Mouse (Mus musculus) heart, adult 2 months (tissue): Measurements from ENCODE around the gene Zfp827. TPM values are rescaled to one million over a fixed set of nuclear protein-coding genes. Genes with fewer than 3 reads are reported as not detected.
"Not testable (repeated sequence)": the region's sequence is repeated elsewhere in the genome, so short reads cannot be mapped to it uniquely, and the experiment has no call there.

Experiments used
- DNase-seq, 2 experiments: peaks; one replicate each; pipeline ENCODE4 v3.0.0; 2021
- H3K27ac ChIP-seq: fragments of 200-600 bp; 2 replicates; pipeline ENCODE4 v1.8.1; 2022
- H3K27me3 ChIP-seq: fragments of 200-500 bp; 2 replicates; pipeline ENCODE4 v1.6.1; 2012; ENCODE audit warnings: mild to moderate bottlenecking, low read length, inconsistent platforms, mixed read lengths; ENCODE audit not compliant: control insufficient read depth, insufficient read depth
- H3K36me3 ChIP-seq: fragments of 200-500 bp; 2 replicates; pipeline ENCODE4 v1.6.1; 2012; ENCODE audit warnings: low read length, inconsistent platforms; ENCODE audit not compliant: control insufficient read depth, insufficient read depth
- H3K4me1 ChIP-seq: fragments of 200-500 bp; 2 replicates; pipeline ENCODE4 v1.6.1; 2011; ENCODE audit warnings: low read length; ENCODE audit not compliant: control insufficient read depth, insufficient read depth
- H3K4me3 ChIP-seq: fragments of 200-600 bp; 2 replicates; pipeline ENCODE4 v1.8.1; 2022
- H3K79me2 ChIP-seq: fragments of 200-500 bp; replicated peaks from 2 replicates; pipeline ENCODE4 v1.6.1; 2012; ENCODE audit warnings: mild to moderate bottlenecking, inconsistent platforms, low read length, moderate library complexity, mixed read lengths; ENCODE audit not compliant: control insufficient read depth, insufficient read depth
- H3K9ac ChIP-seq: fragments of 200-500 bp; 2 replicates; pipeline ENCODE4 v1.6.1; 2012; ENCODE audit warnings: low read depth, mild to moderate bottlenecking, control low read depth, inconsistent platforms, low read length, mixed read lengths
- CTCF ChIP-seq: fragments of 200-600 bp; IDR thresholded peaks from 2 replicates; pipeline ENCODE4 v1.8.1; 2022; ENCODE audit warnings: antibody characterized with exemption, mild to moderate bottlenecking, moderate library complexity
- EP300 ChIP-seq: fragments of 200-500 bp; IDR thresholded peaks from 2 replicates; pipeline ENCODE4 v1.6.1; 2011; ENCODE audit warnings: low read depth, low read length, control low read depth; ENCODE audit not compliant: insufficient read depth
- POLR2A ChIP-seq: fragments of 200-500 bp; IDR thresholded peaks from 2 replicates; pipeline ENCODE4 v1.6.1; 2011; ENCODE audit warnings: mild to moderate bottlenecking, low read depth, low read length, control low read depth; ENCODE audit not compliant: insufficient read depth
- WGBS: fragments of 180-500 bp; shearing (Covaris S2); methylation state at CpG from one replicate; pipeline ENCODE4 v1.1.7; 2018; 5-methylcytosine and 5-hydroxymethylcytosine counted together
- intact Hi-C: fragments of 180-260 bp; cut with DNase I; formaldehyde crosslinking; loops from one replicate; pipeline ENCODE4 v1.15.1; 2025
- polyA plus RNA-seq: library from polyadenylated mRNA; depleted of rRNA; stranded (reverse); fragments of >200 nt; gene quantifications from 2 replicates; pipeline ENCODE4 v1.2.3, GENCODE M21; 2012
- total RNA-seq, 2 experiments: library from RNA; stranded (reverse); gene quantifications; 2 replicates each; pipeline ENCODE4 v1.2.3; 2021

Gene Zfp827
- total and polyA plus RNA-seq, 3 experiments = 10.5 to 15.8 (median 12.8) TPM

GRCm38 (mm10) chr8:79121614-79122013 lies 93.4 kb downstream of the Zfp827 start:
- TF ChIP-seq POLR2A (no peak), EP300 (no peak), CTCF (no peak)
- Histone ChIP-seq H3K4me3 (no peak overlapping the region), H3K79me2 (no peaks in the 10 kb centered on the region), H3K4me1 (peaks cover 3% of the 10 kb centered on the region; the same call in 1 of the 2 replicates), H3K27ac (no peak overlapping the region), H3K27me3 (no peaks in the 10 kb centered on the region), H3K36me3 (no peaks in the 10 kb centered on the region), H3K9ac (no peak overlapping the region)
- DNase-seq = no peak
- intact Hi-C loops = no loop called here
- 100% methylated on average over 1 of the region's 1 CpGs for WGBS

- intact Hi-C loops = no loop called here
- 81% methylated on average over 4 of the region's 4 CpGs for WGBS
- no peak overlapping the region for H3K4me3 ChIP-seq
- H3K27ac ChIP-seq = no peak overlapping the region
- no peaks in the 10 kb centered on the region for H3K27me3 ChIP-seq
- DNase-seq = no peak
- no peaks in the 10 kb centered on the region for H3K4me1 ChIP-seq
- no peak overlapping the region for H3K9ac ChIP-seq
- TF ChIP-seq CTCF (no peak), POLR2A (no peak), EP300 (no peak)
- no peaks in the 10 kb centered on the region for H3K79me2 ChIP-seq
- no peaks in the 10 kb centered on the region for H3K36me3 ChIP-seq
These were observed 96.0 kb downstream of the Zfp827 start for GRCm38 (mm10) chr8:79124231-79124630.

GRCm38 (mm10) chr8:79127211-79127816 lies 99.1 kb downstream of the Zfp827 start:
- intact Hi-C loops = no loop called here
- no peak overlapping the region for H3K9ac ChIP-seq
- no peaks in the 10 kb centered on the region for H3K79me2 ChIP-seq
- WGBS = 72% methylated on average over 7 of the region's 7 CpGs
- no peaks in the 10 kb centered on the region for H3K27me3 ChIP-seq
- H3K27ac ChIP-seq = no peak overlapping the region
- DNase-seq = no peak
- TF ChIP-seq CTCF (peak; percentile 47), EP300 (no peak)
- H3K4me1 ChIP-seq = no peaks in the 10 kb centered on the region
- H3K4me3 ChIP-seq = no peak overlapping the region
- no peaks in the 10 kb centered on the region for H3K36me3 ChIP-seq

GRCm38 (mm10) chr8:79128534-79128933 lies 100.3 kb downstream of the Zfp827 start:
- H3K27ac ChIP-seq, H3K27me3 ChIP-seq, H3K36me3 ChIP-seq, H3K9ac ChIP-seq, H3K4me1 ChIP-seq, H3K4me3 ChIP-seq, DNase-seq, intact Hi-C loops, H3K79me2 ChIP-seq: not testable (repeated sequence)
- WGBS = 95% methylated on average over 4 of the region's 4 CpGs

GRCm38 (mm10) chr8:79139614-79140013 lies 111.4 kb downstream of the Zfp827 start:
- H3K27ac ChIP-seq = no peak overlapping the region
- H3K36me3 ChIP-seq = no peaks in the 10 kb centered on the region
- H3K27me3 ChIP-seq = no peaks in the 10 kb centered on the region
- intact Hi-C loops = no loop called here
- H3K4me1 ChIP-seq = no peaks in the 10 kb centered on the region
- TF ChIP-seq CTCF (no peak), EP300 (no peak), POLR2A (no peak)
- no peak for DNase-seq
- no peak overlapping the region for H3K4me3 ChIP-seq
- 93% methylated on average over 4 of the region's 4 CpGs for WGBS
- no peak overlapping the region for H3K9ac ChIP-seq
- H3K79me2 ChIP-seq = no peaks in the 10 kb centered on the region

- Histone ChIP-seq H3K4me1 (no peaks in the 10 kb centered on the region), H3K9ac (no peak overlapping the region), H3K36me3 (no peaks in the 10 kb centered on the region), H3K4me3 (no peak overlapping the region), H3K79me2 (no peaks in the 10 kb centered on the region), H3K27me3 (no peaks in the 10 kb centered on the region), H3K27ac (no peak overlapping the region)
- 86% methylated on average over 8 of the region's 8 CpGs for WGBS
- intact Hi-C loops = no loop called here
- DNase-seq = no peak
- TF ChIP-seq POLR2A (no peak), EP300 (no peak), CTCF (no peak)
These were observed 112.7 kb downstream of the Zfp827 start for GRCm38 (mm10) chr8:79140981-79141380.

- no peaks in the 10 kb centered on the region for H3K36me3 ChIP-seq
These were observed 113.4 kb downstream of the Zfp827 start for GRCm38 (mm10) chr8:79141592-79141991.

More at GRCm38 (mm10) chr8:79141592-79141991, 113.4 kb downstream of the Zfp827 start:
- intact Hi-C loops = no loop called here
- H3K79me2 ChIP-seq = no peaks in the 10 kb centered on the region
- H3K27ac ChIP-seq = no peak overlapping the region
- TF ChIP-seq CTCF (no peak), POLR2A (no peak), EP300 (no peak)
- no peak overlapping the region for H3K4me3 ChIP-seq
- H3K9ac ChIP-seq = no peak overlapping the region
- 75% methylated on average over 11 of the region's 11 CpGs for WGBS
- no peaks in the 10 kb centered on the region for H3K4me1 ChIP-seq
- no peak for DNase-seq
- H3K27me3 ChIP-seq = no peaks in the 10 kb centered on the region
